Mouse (Mus musculus) heart, embryonic 10.5 days (tissue): Measurements from ENCODE around the gene Gpr33. TPM values are rescaled to one million over a fixed set of nuclear protein-coding genes. Genes with fewer than 3 reads are reported as not detected.
A peak's percentile ranks its signal among the peaks of the same experiment; 100 is the strongest.

Experiments used
- DNase-seq: peaks from one replicate; pipeline ENCODE4 v3.0.0-alpha.2; 2017; ENCODE audit warnings: low spot score
- H3K27ac ChIP-seq: fragments of 300-500 bp; sonication (generic); 2 replicates; pipeline ENCODE4 v1.5.1; 2016; ENCODE audit warnings: mild to moderate bottlenecking
- H3K27me3 ChIP-seq: fragments of 300-500 bp; sonication (generic); 2 replicates; pipeline ENCODE4 v1.6.1; 2016; ENCODE audit warnings: mild to moderate bottlenecking; ENCODE audit not compliant: poor library complexity, insufficient read depth, severe bottlenecking
- H3K36me3 ChIP-seq: fragments of 300-500 bp; sonication (generic); 2 replicates; pipeline ENCODE4 v1.6.1; 2016; ENCODE audit warnings: mild to moderate bottlenecking, moderate library complexity
- H3K4me1 ChIP-seq: fragments of 300-500 bp; sonication (generic); 2 replicates; pipeline ENCODE4 v1.6.1; 2016; ENCODE audit warnings: mild to moderate bottlenecking
- H3K4me3 ChIP-seq: fragments of 300-500 bp; sonication (generic); 2 replicates; pipeline ENCODE4 v1.5.1; 2016; ENCODE audit warnings: mild to moderate bottlenecking, moderate library complexity
- H3K9me3 ChIP-seq: fragments of 300-500 bp; sonication (generic); 2 replicates; pipeline ENCODE4 v1.6.1; 2016; ENCODE audit warnings: mild to moderate bottlenecking, moderate library complexity
- WGBS: fragments of 180-500 bp; shearing (Covaris S2); methylation state at CpG from one replicate; pipeline ENCODE4 v1.1.7; 2016; 5-methylcytosine and 5-hydroxymethylcytosine counted together
- polyA plus RNA-seq: library from polyadenylated mRNA; unstranded; fragments of >200 nt; fragmentation: Nextera tagmentation; extraction: Ambion mirVana; gene quantifications from 2 replicates; pipeline ENCODE4 v1.2.1, GENCODE M21; 2016

The Gpr33 gene
- polyA plus RNA-seq, 1 experiment from 2014 or later: not detected

- Histone ChIP-seq H3K27me3 (no peaks in the 10 kb centered on the region), H3K36me3 (peaks cover 6% of the 10 kb centered on the region; the same call in 1 of the 2 replicates), H3K4me3 (peak overlapping the region; percentile 78), H3K4me1 (no peaks in the 10 kb centered on the region), H3K9me3 (no peaks in the 10 kb centered on the region), H3K27ac (peak overlapping the region; percentile 89)
- WGBS: 49% methylated on average over 5 of the region's 5 CpGs
- no peak for DNase-seq
Measured at GRCm38 (mm10) chr12:52006633-52006994, 21.2 kb downstream of the Gpr33 start.

- H3K9me3 ChIP-seq: no peaks in the 10 kb centered on the region
- peak within 1 kb of the TSS; percentile 89 for H3K27ac ChIP-seq
- peak; percentile 96 for DNase-seq
- H3K4me3 ChIP-seq: peak within 1 kb of the TSS; percentile 78
- WGBS: 3% methylated on average over 46 of the region's 46 CpGs
- H3K4me1 ChIP-seq: no peaks in the 10 kb centered on the region
- H3K36me3 ChIP-seq: peaks cover 6% of the 10 kb centered on the region; the same call in 1 of the 2 replicates
- no peaks in the 10 kb centered on the region for H3K27me3 ChIP-seq
Measured at GRCm38 (mm10) chr12:52005877-52006632, 21.8 kb downstream of the Gpr33 start, which contains the start of gene Dtd2. Dtd2 (minus strand) TSS chr12:52006501.

- no peak for DNase-seq
- no peaks in the 10 kb centered on the region for H3K4me1 ChIP-seq
- H3K9me3 ChIP-seq: no peaks in the 10 kb centered on the region
- no peak overlapping the region for H3K4me3 ChIP-seq
- 91% methylated on average over 3 of the region's 3 CpGs for WGBS
- H3K27ac ChIP-seq: no peak overlapping the region
- H3K36me3 ChIP-seq: peaks cover 24% of the 10 kb centered on the region
- no peaks in the 10 kb centered on the region for H3K27me3 ChIP-seq
Measured at GRCm38 (mm10) chr12:52002746-52003145, 25.1 kb downstream of the Gpr33 start.

- no peak for DNase-seq
- H3K9me3 ChIP-seq: no peaks in the 10 kb centered on the region
Measured at GRCm38 (mm10) chr12:52001544-52001943, 26.3 kb downstream of the Gpr33 start.

GRCm38 (mm10) chr12:51998366-51998932 lies 29.4 kb downstream of the Gpr33 start:
- 70% methylated on average over 9 of the region's 9 CpGs for WGBS
- Histone ChIP-seq H3K27ac (no peak overlapping the region), H3K9me3 (no peaks in the 10 kb centered on the region), H3K27me3 (no peaks in the 10 kb centered on the region), H3K4me3 (no peak overlapping the region), H3K36me3 (peaks cover 43% of the 10 kb centered on the region), H3K4me1 (no peaks in the 10 kb centered on the region)
- DNase-seq: no peak

More at GRCm38 (mm10) chr12:52001544-52001943, 26.3 kb downstream of the Gpr33 start:
- H3K36me3 ChIP-seq: peaks cover 34% of the 10 kb centered on the region
- H3K27ac ChIP-seq: no peak overlapping the region
- H3K4me1 ChIP-seq: no peaks in the 10 kb centered on the region
- 28% methylated on average over 4 of the region's 4 CpGs for WGBS
- no peak overlapping the region for H3K4me3 ChIP-seq
- no peaks in the 10 kb centered on the region for H3K27me3 ChIP-seq

- Histone ChIP-seq H3K9me3 (no peaks in the 10 kb centered on the region), H3K4me1 (no peaks in the 10 kb centered on the region), H3K4me3 (no peak overlapping the region), H3K27ac (no peak overlapping the region), H3K36me3 (peaks cover 43% of the 10 kb centered on the region), H3K27me3 (no peaks in the 10 kb centered on the region)
- DNase-seq: no peak
- 81% methylated on average over 1 of the region's 1 CpGs for WGBS
Measured at GRCm38 (mm10) chr12:51995738-51996536, 31.9 kb downstream of the Gpr33 start.

- DNase-seq: no peak
Measured at GRCm38 (mm10) chr12:51990629-51991028, 37.2 kb downstream of the Gpr33 start.

GRCm38 (mm10) chr12:51988536-51988935 lies 39.3 kb downstream of the Gpr33 start:
- no peak overlapping the region for H3K4me3 ChIP-seq
- 80% methylated on average over 5 of the region's 5 CpGs for WGBS
- peaks cover 5% of the 10 kb centered on the region; the same call in 1 of the 2 replicates for H3K4me1 ChIP-seq
- H3K27ac ChIP-seq: no peak overlapping the region
- no peak for DNase-seq
- H3K9me3 ChIP-seq: no peaks in the 10 kb centered on the region
- no peaks in the 10 kb centered on the region for H3K27me3 ChIP-seq
- H3K36me3 ChIP-seq: peaks cover 3% of the 10 kb centered on the region; the same call in 1 of the 2 replicates

More at GRCm38 (mm10) chr12:51990629-51991028, 37.2 kb downstream of the Gpr33 start:
- Histone ChIP-seq H3K4me3 (no peak overlapping the region), H3K27ac (no peak overlapping the region), H3K27me3 (no peaks in the 10 kb centered on the region), H3K36me3 (peaks cover 16% of the 10 kb centered on the region), H3K9me3 (no peaks in the 10 kb centered on the region), H3K4me1 (no peaks in the 10 kb centered on the region; the same call in 1 of the 2 replicates)
- WGBS: 71% methylated on average over 2 of the region's 2 CpGs

GRCm38 (mm10) chr12:51985826-51986225 lies 42.0 kb downstream of the Gpr33 start:
- H3K27ac ChIP-seq: no peak overlapping the region
- no peak overlapping the region for H3K4me3 ChIP-seq
- no peaks in the 10 kb centered on the region for H3K9me3 ChIP-seq
- peaks cover 3% of the 10 kb centered on the region; the same call in 1 of the 2 replicates for H3K36me3 ChIP-seq
- H3K27me3 ChIP-seq: no peaks in the 10 kb centered on the region
- H3K4me1 ChIP-seq: peaks cover 5% of the 10 kb centered on the region; the same call in 1 of the 2 replicates
- DNase-seq: no peak
- 39% methylated on average over 4 of the region's 4 CpGs for WGBS

GRCm38 (mm10) chr12:51985163-51985748 lies 42.6 kb downstream of the Gpr33 start:
- Histone ChIP-seq H3K27ac (no peak overlapping the region), H3K36me3 (peaks cover 3% of the 10 kb centered on the region; the same call in 1 of the 2 replicates), H3K4me1 (peaks cover 5% of the 10 kb centered on the region; the same call in 1 of the 2 replicates), H3K4me3 (no peak overlapping the region), H3K27me3 (no peaks in the 10 kb centered on the region), H3K9me3 (no peaks in the 10 kb centered on the region)
- no peak for DNase-seq
- WGBS: 77% methylated on average over 3 of the region's 3 CpGs

GRCm38 (mm10) chr12:51983625-51984024 lies 44.2 kb downstream of the Gpr33 start:
- WGBS: 91% methylated on average over 1 of the region's 1 CpGs
- no peak for DNase-seq

GRCm38 (mm10) chr12:51976531-51976930 lies 51.3 kb downstream of the Gpr33 start:
- H3K9me3 ChIP-seq: no peaks in the 10 kb centered on the region
- H3K4me3 ChIP-seq: no peak overlapping the region
- no peaks in the 10 kb centered on the region for H3K36me3 ChIP-seq
- WGBS: 68% methylated on average over 9 of the region's 9 CpGs
- H3K27me3 ChIP-seq: no peaks in the 10 kb centered on the region
- no peaks in the 10 kb centered on the region for H3K4me1 ChIP-seq
- DNase-seq: no peak
- no peak overlapping the region for H3K27ac ChIP-seq

More at GRCm38 (mm10) chr12:51983625-51984024, 44.2 kb downstream of the Gpr33 start:
- H3K9me3 ChIP-seq: no peaks in the 10 kb centered on the region
- no peak overlapping the region for H3K4me3 ChIP-seq
- no peak overlapping the region for H3K27ac ChIP-seq
- no peaks in the 10 kb centered on the region for H3K27me3 ChIP-seq
- peaks cover 3% of the 10 kb centered on the region; the same call in 1 of the 2 replicates for H3K36me3 ChIP-seq
- peaks cover 5% of the 10 kb centered on the region; the same call in 1 of the 2 replicates for H3K4me1 ChIP-seq
